Mouse (Mus musculus) left cerebral cortex, postnatal 14 days (tissue): Measurements from ENCODE around the gene Ripply2. TPM values are rescaled to one million over a fixed set of nuclear protein-coding genes. Genes with fewer than 3 reads are reported as not detected.
"Not testable (repeated sequence)": the region's sequence is repeated elsewhere in the genome, so short reads cannot be mapped to it uniquely, and the experiment has no call there.

ENCODE experiments used
- DNase-seq, 2 experiments: peaks; one replicate each; pipeline ENCODE4 v3.0.0; 2021 to 2022; ENCODE audit warnings: low spot score in 2 of 2, mixed read lengths in 1 of 2
- intact Hi-C: fragments of 180-260 bp; cut with DNase I; formaldehyde crosslinking; loops from one replicate; pipeline ENCODE4 v1.15.1; 2025
- long read RNA-seq, 2 experiments: library from polyadenylated mRNA; stranded (forward); transcript quantifications; one replicate each; pipeline ENCODE4 v2.0.0; 2021
- total RNA-seq, 2 experiments: library from RNA; stranded (reverse); gene quantifications; 2 replicates each; pipeline ENCODE4 v1.2.3; 2021

Ripply2 gene
- total RNA-seq: 1 to 10 TPM; 4.2 to 7.5 TPM
- long read RNA-seq, experiment 1, partial matches to known transcripts: 0 of 4 reads
- long read RNA-seq, experiment 1, other reads (novel, unspliced or antisense): 1 of 4 reads
- long read RNA-seq, experiment 2, partial matches to known transcripts: 0 of 2 reads
- long read RNA-seq, experiment 2, other reads (novel, unspliced or antisense): 0 of 2 reads

- peak; percentile 36 to 59 for DNase-seq
Measured at GRCm38 (mm10) chr9:87015288-87015937, at the start of gene Ripply2. Gene Ripply2 (plus strand): TSS chr9:87015537.

GRCm38 (mm10) chr9:86972471-86972870 lies 42.9 kb upstream of the Ripply2 start:
- intact Hi-C loops, DNase-seq: not testable (repeated sequence)

More at GRCm38 (mm10) chr9:87015288-87015937, at the start of gene Ripply2:
- intact Hi-C loops: loop anchor here (5.0 kb wide), 1 partner anchor 133 kb away; the partner anchor contains the start of gene Snap91

- DNase-seq: no peak
- intact Hi-C loops: no loop called here
Measured at GRCm38 (mm10) chr9:86973562-86973961, 41.8 kb upstream of the Ripply2 start.

GRCm38 (mm10) chr9:86976896-86977295 lies 38.4 kb upstream of the Ripply2 start:
- DNase-seq: peak; percentile 22 to 27
- intact Hi-C loops: no loop called here

GRCm38 (mm10) chr9:86978257-86978907 lies 37.0 kb upstream of the Ripply2 start:
- no peak for DNase-seq
- intact Hi-C loops: no loop called here

GRCm38 (mm10) chr9:86980048-86980447 lies 35.3 kb upstream of the Ripply2 start:
- intact Hi-C loops: no loop called here

GRCm38 (mm10) chr9:86980942-86981341 lies 34.4 kb upstream of the Ripply2 start:
- no peak for DNase-seq
- intact Hi-C loops: no loop called here

More at GRCm38 (mm10) chr9:86980048-86980447, 35.3 kb upstream of the Ripply2 start:
- DNase-seq: no peak

GRCm38 (mm10) chr9:86981551-86981950 lies 33.8 kb upstream of the Ripply2 start:
- no peak for DNase-seq
- intact Hi-C loops: no loop called here

- intact Hi-C loops: no loop called here
- no peak for DNase-seq
Measured at GRCm38 (mm10) chr9:86984583-86984982, 30.8 kb upstream of the Ripply2 start.

GRCm38 (mm10) chr9:86985105-86985504 lies 30.2 kb upstream of the Ripply2 start:
- no peak for DNase-seq
- intact Hi-C loops: no loop called here

GRCm38 (mm10) chr9:86986703-86987296 lies 28.5 kb upstream of the Ripply2 start:
- intact Hi-C loops: no loop called here
- DNase-seq: no peak

GRCm38 (mm10) chr9:86989822-86990221 lies 25.5 kb upstream of the Ripply2 start:
- no peak for DNase-seq
- intact Hi-C loops: no loop called here

- DNase-seq: no peak
- intact Hi-C loops: no loop called here
Measured at GRCm38 (mm10) chr9:86991758-86992157, 23.6 kb upstream of the Ripply2 start.

GRCm38 (mm10) chr9:86997046-86997691 lies 18.2 kb upstream of the Ripply2 start:
- no peak for DNase-seq
- intact Hi-C loops: no loop called here

GRCm38 (mm10) chr9:86999956-87000582 lies 15.3 kb upstream of the Ripply2 start:
- intact Hi-C loops: no loop called here
- DNase-seq: peak; percentile 32 to 44

GRCm38 (mm10) chr9:87004701-87005434 lies 10.5 kb upstream of the Ripply2 start:
- DNase-seq: no peak
- intact Hi-C loops: no loop called here

GRCm38 (mm10) chr9:87005435-87005779 lies 9.9 kb upstream of the Ripply2 start:
- DNase-seq: no peak
- intact Hi-C loops: no loop called here

- no peak for DNase-seq
- intact Hi-C loops: no loop called here
Measured at GRCm38 (mm10) chr9:87008507-87008906, 6.8 kb upstream of the Ripply2 start.

- intact Hi-C loops: no loop called here
- DNase-seq: no peak
Measured at GRCm38 (mm10) chr9:87008919-87009318, 6.4 kb upstream of the Ripply2 start.
